Mouse (Mus musculus) embryo, embryonic 10 days (tissue): ENCODE results near the gene Hsd17b13.

ENCODE experiments used
- DNase-seq: peaks from one replicate; pipeline ENCODE4 v3.0.0-alpha.2; 2015; ENCODE audit warnings: low spot score

Gene Hsd17b13

GRCm38 (mm10) chr5:103923755-103924154, 53.5 kb downstream of the Hsd17b13 start:
- no peak for DNase-seq

DNA sequence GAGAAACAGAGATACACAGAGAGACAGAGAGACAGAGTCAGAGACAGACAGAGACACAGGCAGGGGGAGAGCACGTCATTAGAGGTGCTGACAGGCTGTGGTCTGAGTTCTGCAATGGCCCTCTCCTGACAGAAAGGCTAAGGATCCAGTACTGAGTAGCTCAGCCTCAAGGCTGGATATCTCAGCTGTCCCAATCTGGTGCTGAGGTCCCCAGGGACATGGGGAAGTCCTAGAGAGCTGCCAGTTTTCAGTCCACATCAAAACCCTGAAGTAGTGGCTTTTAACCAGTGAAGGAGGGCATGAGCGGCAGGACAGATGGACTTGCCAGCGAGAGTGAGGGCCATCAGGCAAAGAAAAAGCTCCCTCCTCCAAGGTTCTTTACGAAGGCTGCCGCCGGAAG, 54.1 kb downstream of the Hsd17b13 start:
- no peak for DNase-seq

DNA sequence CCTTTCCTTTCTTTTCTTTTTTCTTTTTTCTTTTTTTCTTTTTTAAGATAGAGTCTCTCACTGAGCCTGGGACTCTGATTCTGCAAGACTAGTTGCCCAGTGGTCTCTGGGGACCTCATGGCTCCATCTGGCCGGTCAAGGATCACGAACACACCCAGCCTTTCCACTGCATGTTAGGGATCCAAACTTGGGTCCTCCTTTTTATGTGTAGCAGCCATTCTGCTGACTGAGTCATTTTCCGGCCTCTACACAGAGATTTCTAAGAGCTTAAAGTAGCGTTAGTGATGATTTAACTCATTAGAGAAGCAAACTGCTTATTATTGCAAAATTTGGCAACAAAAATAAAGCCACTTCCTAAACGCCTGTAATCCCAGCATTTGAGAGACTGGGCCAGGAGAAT, 54.8 kb downstream of the Hsd17b13 start:
- DNase-seq, result no peak

DNA sequence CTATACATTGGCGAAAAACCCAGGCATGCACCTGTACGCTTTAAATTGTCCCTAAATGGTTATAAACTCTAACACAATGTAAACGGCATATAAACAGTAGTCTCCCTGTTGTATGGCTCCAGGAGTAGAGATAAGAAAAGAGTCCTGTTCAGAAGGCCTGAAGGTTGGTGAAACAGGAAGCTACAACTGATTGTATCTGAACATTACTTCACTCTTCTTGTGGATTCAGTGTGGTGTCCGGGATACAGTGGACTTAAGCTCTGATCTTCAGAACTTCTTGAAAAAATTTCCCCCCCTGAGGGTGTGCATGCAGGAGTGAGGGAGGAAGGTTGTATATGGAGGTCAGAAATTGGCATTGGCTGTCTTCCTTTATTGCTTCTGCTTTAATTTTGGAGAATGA, 57.7 kb downstream of the Hsd17b13 start:
- DNase-seq, result no peak

GRCm38 (mm10) chr5:103918233-103918632, 59.0 kb downstream of the Hsd17b13 start:
- DNase-seq, result no peak

DNA sequence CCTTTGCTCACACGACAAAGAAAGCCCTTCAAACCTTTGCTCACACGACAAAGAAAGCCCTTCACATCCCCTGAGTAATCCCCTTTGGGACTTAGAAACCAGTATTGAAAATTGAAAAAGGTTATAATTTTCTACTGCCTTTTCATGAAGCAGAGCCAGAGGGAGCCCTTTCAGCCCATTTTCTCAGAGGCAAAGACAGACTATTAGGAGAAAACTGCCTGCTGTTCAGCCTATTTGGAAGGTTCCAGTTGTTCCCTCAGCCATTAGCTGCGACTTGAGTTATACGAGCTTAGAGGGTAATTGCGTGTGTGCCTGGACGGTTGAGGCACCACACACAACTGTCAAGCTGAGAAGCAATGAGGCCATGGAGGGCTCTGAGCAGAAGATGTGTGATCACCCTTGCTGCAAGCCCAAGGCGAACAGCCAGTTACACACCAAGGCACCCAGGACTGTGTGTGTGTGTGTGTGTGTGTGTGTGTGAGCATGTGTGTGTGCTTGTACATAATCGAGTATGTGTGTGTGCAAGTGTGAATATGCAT, 59.8 kb downstream of the Hsd17b13 start:
- no peak for DNase-seq

DNA sequence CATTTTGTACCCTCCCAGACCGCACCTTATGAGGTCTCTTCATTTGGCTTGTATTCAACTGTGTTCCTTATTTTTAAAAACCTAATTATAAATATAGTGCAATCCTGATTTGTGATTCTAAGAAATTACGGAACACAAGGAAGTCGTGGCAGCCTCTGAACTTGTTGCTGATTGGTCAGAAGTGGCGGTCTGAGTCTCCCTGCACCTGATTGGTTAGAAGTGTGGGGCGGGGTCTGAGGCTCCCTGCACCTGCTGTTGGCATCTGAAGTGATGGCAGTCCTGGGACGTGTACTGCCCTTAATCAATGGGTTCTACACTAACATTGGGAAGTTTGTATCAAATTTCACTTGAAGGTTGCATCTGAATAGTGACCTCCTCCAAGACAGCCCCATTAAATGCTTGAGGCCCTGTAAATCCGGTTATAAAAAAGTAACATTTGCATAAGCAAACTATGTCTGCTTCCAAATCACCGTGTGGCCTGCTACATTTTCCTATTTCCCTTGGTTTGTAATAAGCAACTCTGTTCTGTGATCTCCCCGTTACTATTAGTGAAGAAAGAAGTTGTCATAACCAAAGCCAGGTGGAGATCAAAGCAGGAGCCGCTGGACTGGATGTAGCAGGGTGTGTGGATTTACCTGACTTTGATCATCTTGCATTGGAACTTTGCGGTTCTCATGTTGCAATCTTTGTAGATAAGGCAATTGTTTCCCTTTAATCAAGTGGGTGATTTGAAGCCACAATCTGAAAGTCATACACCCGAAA, 60.4 kb downstream of the Hsd17b13 start:
- no peak for DNase-seq

- DNase-seq, result no peak
Observed at GRCm38 (mm10) chr5:103914335-103915226, 62.6 kb downstream of the Hsd17b13 start.

- DNase-seq, result no peak
Observed at GRCm38 (mm10) chr5:103913150-103913549, 64.1 kb downstream of the Hsd17b13 start.

DNA sequence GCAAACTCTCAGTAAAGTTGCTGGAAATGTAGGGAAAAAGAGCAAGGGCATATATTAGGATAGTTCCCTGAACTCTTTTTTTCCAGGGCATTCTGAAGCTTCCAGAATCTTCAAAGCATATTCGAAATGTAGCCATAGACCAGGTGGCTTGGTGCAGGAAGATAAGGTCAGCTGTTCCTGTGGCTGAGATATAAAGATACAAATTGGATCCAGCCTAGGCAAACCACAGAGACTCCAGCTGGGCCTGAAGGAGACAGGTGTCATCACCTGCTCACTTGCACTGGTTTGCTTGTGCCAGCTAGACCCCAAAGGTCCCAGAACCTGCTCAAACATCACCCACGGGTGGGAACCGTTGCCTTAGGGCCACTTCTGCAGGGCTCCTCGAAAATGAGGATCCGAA, 65.7 kb downstream of the Hsd17b13 start:
- DNase-seq, result no peak

DNA sequence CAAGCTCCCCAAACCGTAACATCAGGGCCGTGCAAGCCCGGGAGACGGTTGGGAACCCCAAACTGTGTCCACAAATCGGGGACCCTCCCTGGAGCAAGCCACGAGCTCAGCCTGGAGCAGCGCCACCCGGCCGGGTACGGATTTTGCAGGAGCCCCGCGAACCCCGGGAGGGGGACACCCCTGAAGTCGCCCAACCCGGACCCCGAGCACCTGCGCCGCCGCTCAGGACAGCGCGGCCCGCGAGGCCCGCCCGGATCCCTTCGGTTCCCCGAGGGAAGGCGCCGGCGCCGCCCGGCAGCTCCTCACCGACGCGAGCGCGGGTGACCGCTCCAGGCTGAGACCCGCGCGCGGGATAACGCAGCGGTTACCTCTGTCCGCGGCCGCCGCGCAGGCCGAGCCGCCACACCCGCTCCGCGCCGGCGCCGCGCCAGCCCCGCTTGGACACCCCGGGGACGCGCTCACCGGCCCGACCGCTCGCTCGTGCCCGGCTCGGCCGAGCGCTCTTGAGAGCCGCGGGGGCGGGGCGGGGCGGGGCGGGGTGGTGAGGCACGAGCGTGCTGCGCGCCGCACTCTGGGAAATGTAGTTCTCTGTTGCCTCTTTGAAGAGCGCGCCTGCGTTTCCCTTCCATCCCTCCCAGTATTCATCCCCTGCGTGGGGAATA, 66.3 kb downstream of the Hsd17b13 start, which contains the start of gene Klhl8:
Gene Klhl8, minus strand, starts transcription at position 512 of the 662 bp plus-strand sequence.
- peak; percentile 94 for DNase-seq

DNA sequence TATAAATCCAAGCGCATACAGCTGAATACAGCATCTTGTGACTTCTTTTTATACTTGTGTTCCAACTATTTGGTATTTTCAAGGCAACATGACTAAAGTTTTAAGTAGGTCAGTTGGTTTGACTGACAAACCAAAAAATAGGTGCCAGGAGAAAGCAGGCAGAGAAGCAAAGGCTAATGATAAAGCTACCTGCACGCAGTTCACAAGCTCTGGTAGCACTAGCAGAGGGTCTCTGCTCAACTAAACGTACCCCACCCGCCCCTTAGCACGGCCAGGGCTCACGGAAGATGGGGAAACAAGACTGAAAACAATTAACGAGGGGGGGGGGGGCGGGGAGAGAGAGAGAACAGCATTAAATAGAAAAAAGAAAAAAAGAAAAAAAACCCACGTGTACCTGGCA, 67.1 kb downstream of the Hsd17b13 start:
- no peak for DNase-seq

GRCm38 (mm10) chr5:103909466-103909865, 67.7 kb downstream of the Hsd17b13 start:
- DNase-seq, result no peak

DNA sequence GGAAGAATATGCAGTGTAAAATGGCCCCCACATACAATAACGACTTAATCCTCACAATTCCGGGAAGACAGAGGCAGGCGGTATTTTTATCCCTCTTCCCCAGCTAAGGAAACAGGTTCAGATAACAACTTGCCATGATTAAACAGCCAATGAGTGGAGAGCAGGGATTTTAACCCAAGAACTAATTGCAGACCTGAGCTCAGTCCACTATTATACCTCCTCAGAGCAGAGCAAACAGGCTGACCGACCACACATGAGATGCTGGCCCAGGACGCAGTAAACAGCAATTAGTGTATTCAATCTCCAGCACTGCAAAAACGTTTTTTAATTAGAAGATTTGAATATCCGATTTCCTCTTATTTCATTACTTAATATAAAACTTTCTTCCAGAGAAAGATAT, 68.4 kb downstream of the Hsd17b13 start:
- no peak for DNase-seq

GRCm38 (mm10) chr5:103907844-103908243, 69.4 kb downstream of the Hsd17b13 start:
- no peak for DNase-seq

GRCm38 (mm10) chr5:103906173-103906572, 71.0 kb downstream of the Hsd17b13 start:
- no peak for DNase-seq
